Mouse (Mus musculus): ENCODE measurements at regions not wholly inside any gene's neighbourhood (a gene's known extent, or its start where the extent isn't known, plus 50 kb on each side); places are given as distances from the start of the nearest gene placed in this dataset.

GRCm38 (mm10) chr9:61163671-61164288 lies 208.4 kb upstream of the Tle3 start:
- DNase-seq (ENCODE audit: low spot score in 2 of 2) = no peak
- intact Hi-C loops (cut with DNase I) = no loop called here

- intact Hi-C loops (cut with DNase I) = no loop called here
- no peak for DNase-seq (ENCODE audit: low spot score in 2 of 2)
These were observed 207.5 kb upstream of the Tle3 start for GRCm38 (mm10) chr9:61164501-61165251.

GRCm38 (mm10) chr9:61166115-61166514 lies 206.1 kb upstream of the Tle3 start:
- DNase-seq (ENCODE audit: low spot score in 2 of 2) = no peak
- intact Hi-C loops (cut with DNase I) = no loop called here

GRCm38 (mm10) chr9:61167097-61167842 lies 204.9 kb upstream of the Tle3 start:
- DNase-seq (ENCODE audit: low spot score in 2 of 2) = no peak
- intact Hi-C loops (cut with DNase I) = no loop called here

GRCm38 (mm10) chr9:61168931-61169330 lies 203.2 kb upstream of the Tle3 start:
- intact Hi-C loops (cut with DNase I) = no loop called here

GRCm38 (mm10) chr9:61169506-61170090 lies 202.6 kb upstream of the Tle3 start:
- no peak for DNase-seq (ENCODE audit: low spot score in 2 of 2)
- intact Hi-C loops (cut with DNase I) = no loop called here

More at GRCm38 (mm10) chr9:61168931-61169330, 203.2 kb upstream of the Tle3 start:
- peak; percentile 21 to 47 for DNase-seq (ENCODE audit: low spot score in 2 of 2)

- no peak for DNase-seq (ENCODE audit: low spot score in 2 of 2)
- intact Hi-C loops (cut with DNase I) = no loop called here
These were observed 201.2 kb upstream of the Tle3 start for GRCm38 (mm10) chr9:61170921-61171320.

GRCm38 (mm10) chr9:61172421-61172820 lies 199.7 kb upstream of the Tle3 start:
- intact Hi-C loops (cut with DNase I) = no loop called here
- no peak for DNase-seq (ENCODE audit: low spot score in 2 of 2)

GRCm38 (mm10) chr9:61173548-61173947 lies 198.6 kb upstream of the Tle3 start:
- DNase-seq (ENCODE audit: low spot score in 2 of 2) = no peak
- intact Hi-C loops (cut with DNase I) = no loop called here

GRCm38 (mm10) chr9:61175381-61175780 lies 196.8 kb upstream of the Tle3 start:
- DNase-seq (ENCODE audit: low spot score in 2 of 2) = no peak
- intact Hi-C loops (cut with DNase I) = no loop called here

GRCm38 (mm10) chr9:61176856-61177255 lies 195.3 kb upstream of the Tle3 start:
- intact Hi-C loops (cut with DNase I) = no loop called here

GRCm38 (mm10) chr9:61186541-61187420 lies 185.4 kb upstream of the Tle3 start:
- peak in 1 of 2 experiments; percentile 43 for DNase-seq (ENCODE audit: low spot score in 2 of 2)
- intact Hi-C loops (cut with DNase I) = no loop called here

More at GRCm38 (mm10) chr9:61176856-61177255, 195.3 kb upstream of the Tle3 start:
- DNase-seq (ENCODE audit: low spot score in 2 of 2) = no peak

GRCm38 (mm10) chr9:61187713-61188399 lies 184.3 kb upstream of the Tle3 start:
- intact Hi-C loops (cut with DNase I) = no loop called here
- DNase-seq (ENCODE audit: low spot score in 2 of 2) = no peak

GRCm38 (mm10) chr9:61189295-61189694 lies 182.9 kb upstream of the Tle3 start:
- intact Hi-C loops (cut with DNase I) = no loop called here

GRCm38 (mm10) chr9:61199077-61199753 lies 173.0 kb upstream of the Tle3 start:
- intact Hi-C loops (cut with DNase I) = no loop called here
- no peak for DNase-seq (ENCODE audit: low spot score in 2 of 2)

More at GRCm38 (mm10) chr9:61189295-61189694, 182.9 kb upstream of the Tle3 start:
- DNase-seq (ENCODE audit: low spot score in 2 of 2) = no peak

GRCm38 (mm10) chr9:61199891-61200290 lies 172.3 kb upstream of the Tle3 start:
- intact Hi-C loops (cut with DNase I) = no loop called here
- no peak for DNase-seq (ENCODE audit: low spot score in 2 of 2)

- intact Hi-C loops (cut with DNase I) = no loop called here
- no peak for DNase-seq (ENCODE audit: low spot score in 2 of 2)
These were observed 171.7 kb upstream of the Tle3 start for GRCm38 (mm10) chr9:61200295-61200955.

- intact Hi-C loops (cut with DNase I) = no loop called here
- DNase-seq (ENCODE audit: low spot score in 2 of 2) = no peak
These were observed 167.1 kb upstream of the Tle3 start for GRCm38 (mm10) chr9:61205049-61205448.
